Mouse (Mus musculus) kidney, postnatal 25 days (tissue): Measurements from ENCODE around the gene Ccn6.
"Not testable (repeated sequence)": the region's sequence is repeated elsewhere in the genome, so short reads cannot be mapped to it uniquely, and the experiment has no call there.

Experiments used
- DNase-seq, 2 experiments: peaks; one replicate each; pipeline ENCODE4 v3.0.0; 2021; ENCODE audit warnings: mixed read lengths in 2 of 2

Gene Ccn6

GRCm38 (mm10) chr10:39163694-39164093, at the start of gene Ccn6:
Gene Ccn6, minus strand, starts transcription at chr10:39163794.
- peak in 1 of 2 experiments; percentile 37 for DNase-seq

GRCm38 (mm10) chr10:39210031-39210430, 46.4 kb upstream of the Ccn6 start:
- no peak for DNase-seq

- DNase-seq, result no peak
Observed at GRCm38 (mm10) chr10:39209161-39210025, 45.8 kb upstream of the Ccn6 start.

- DNase-seq, result no peak
Observed at GRCm38 (mm10) chr10:39208712-39209111, 45.1 kb upstream of the Ccn6 start.

GRCm38 (mm10) chr10:39207310-39207855, 43.8 kb upstream of the Ccn6 start:
- DNase-seq, result no peak

GRCm38 (mm10) chr10:39202490-39202889, 38.9 kb upstream of the Ccn6 start:
- no peak for DNase-seq

- not testable (repeated sequence) for DNase-seq
Observed at GRCm38 (mm10) chr10:39198216-39198615, 34.6 kb upstream of the Ccn6 start.

- no peak for DNase-seq
Observed at GRCm38 (mm10) chr10:39192673-39193072, 29.1 kb upstream of the Ccn6 start.

GRCm38 (mm10) chr10:39185545-39185906, 21.9 kb upstream of the Ccn6 start:
- no peak for DNase-seq

- no peak for DNase-seq
Observed at GRCm38 (mm10) chr10:39184864-39185544, 21.4 kb upstream of the Ccn6 start.

GRCm38 (mm10) chr10:39176981-39177380, 13.4 kb upstream of the Ccn6 start:
- no peak for DNase-seq

- DNase-seq, result peak; percentile 56 to 57
Observed at GRCm38 (mm10) chr10:39173077-39173476, 9.5 kb upstream of the Ccn6 start.

- DNase-seq, result no peak
Observed at GRCm38 (mm10) chr10:39172540-39172931, 8.9 kb upstream of the Ccn6 start.

GRCm38 (mm10) chr10:39171603-39172539, 8.3 kb upstream of the Ccn6 start:
- DNase-seq, result peak; percentile 86 to 88

GRCm38 (mm10) chr10:39171134-39171533, 7.5 kb upstream of the Ccn6 start:
- peak; percentile 91 to 92 for DNase-seq

- DNase-seq, result peak in 1 of 2 experiments; percentile 37
Observed at GRCm38 (mm10) chr10:39170706-39171105, 7.1 kb upstream of the Ccn6 start.

- peak; percentile 62 to 80 for DNase-seq
Observed at GRCm38 (mm10) chr10:39170181-39170580, 6.6 kb upstream of the Ccn6 start.

- peak in 1 of 2 experiments; percentile 40 for DNase-seq
Observed at GRCm38 (mm10) chr10:39169642-39170041, 6.0 kb upstream of the Ccn6 start.

- peak in 1 of 2 experiments; percentile 40 for DNase-seq
Observed at GRCm38 (mm10) chr10:39167611-39168010, 4.0 kb upstream of the Ccn6 start.

GRCm38 (mm10) chr10:39165632-39166115, 2.1 kb upstream of the Ccn6 start:
- no peak for DNase-seq

- peak; percentile 23 to 58 for DNase-seq
Observed at GRCm38 (mm10) chr10:39162666-39163484, 719 bp downstream of the Ccn6 start.
